Mouse (Mus musculus) gastrocnemius, postnatal 36 days (tissue): ENCODE data around the gene Spag6. TPM values are rescaled to one million over a fixed set of nuclear protein-coding genes. Genes with fewer than 3 reads are reported as not detected.
A peak's percentile ranks its signal among the peaks of the same experiment; 100 is the strongest.

Experiments used
- DNase-seq, 2 experiments: peaks; one replicate each; pipeline ENCODE4 v3.0.0; 2022
- intact Hi-C: fragments of 180-260 bp; cut with DNase I; formaldehyde crosslinking; loops from one replicate; pipeline ENCODE4 v1.15.1; 2025
- long read RNA-seq, 2 experiments: library from polyadenylated mRNA; stranded (forward); transcript quantifications; one replicate each; pipeline ENCODE4 v2.0.0; 2021
- total RNA-seq, 2 experiments: library from RNA; stranded (reverse); gene quantifications; 2 replicates each; pipeline ENCODE4 v1.2.3; 2021

Spag6 gene
- total RNA-seq: under 1 TPM; 0.77 to 0.84 TPM
- long read RNA-seq, experiment 1: 0 reads
- long read RNA-seq, experiment 2: 0 reads

- peak; percentile 61 to 85 for DNase-seq
- intact Hi-C loops: loop anchor here (2.0 to 10.0 kb wide), 2 partner anchors 17 to 299 kb away; partner anchors contain the start of genes Bmi1 and Dnajc1
Observed at GRCm38 (mm10) chr2:18693871-18694610, at the start of gene Spag6. Spag6 (plus strand) TSS chr2:18694032.

GRCm38 (mm10) chr2:18648563-18648962, 45.3 kb upstream of the Spag6 start:
- no peak for DNase-seq
- intact Hi-C loops: no loop called here

GRCm38 (mm10) chr2:18654821-18655220, 39.0 kb upstream of the Spag6 start:
- DNase-seq: no peak
- intact Hi-C loops: no loop called here

- intact Hi-C loops: no loop called here
- no peak for DNase-seq
Observed at GRCm38 (mm10) chr2:18664003-18664402, 29.8 kb upstream of the Spag6 start.

- DNase-seq: no peak
- intact Hi-C loops: loop anchor here (5.0 to 10.0 kb wide), 3 partner anchors 84 to 646 kb away; no protein-coding TSS in a partner anchor
Observed at GRCm38 (mm10) chr2:18671041-18671440, 22.8 kb upstream of the Spag6 start.

- peak; percentile 94 to 97 for DNase-seq
- intact Hi-C loops: loop anchor here (5.0 to 10.0 kb wide), 3 partner anchors 85 to 647 kb away; no protein-coding TSS in a partner anchor
Observed at GRCm38 (mm10) chr2:18672133-18672765, 21.6 kb upstream of the Spag6 start, which contains the start of gene Commd3. Commd3 (plus strand) TSS chr2:18672384.

GRCm38 (mm10) chr2:18672766-18673164, 21.1 kb upstream of the Spag6 start:
- no peak for DNase-seq
- intact Hi-C loops: loop anchor here (5.0 to 10.0 kb wide), 3 partner anchors 85 to 648 kb away; no protein-coding TSS in a partner anchor

- intact Hi-C loops: loop anchor here (5.0 to 10.0 kb wide), 3 partner anchors 86 to 649 kb away; no protein-coding TSS in a partner anchor
- DNase-seq: no peak
Observed at GRCm38 (mm10) chr2:18673766-18674165, 20.1 kb upstream of the Spag6 start.

- intact Hi-C loops: loop anchor here (5.0 to 10.0 kb wide), 3 partner anchors 87 to 650 kb away; no protein-coding TSS in a partner anchor
- DNase-seq: no peak
Observed at GRCm38 (mm10) chr2:18674193-18674902, 19.5 kb upstream of the Spag6 start.

- no peak for DNase-seq
- intact Hi-C loops: loop anchor here (2.0 to 10.0 kb wide), 4 partner anchors 17 to 651 kb away; no protein-coding TSS in a partner anchor
Observed at GRCm38 (mm10) chr2:18675681-18676456, 18.0 kb upstream of the Spag6 start.

GRCm38 (mm10) chr2:18676457-18676935, 17.3 kb upstream of the Spag6 start:
- peak; percentile 59 to 65 for DNase-seq
- intact Hi-C loops: loop anchor here (2.0 to 10.0 kb wide), 4 partner anchors 16 to 652 kb away; no protein-coding TSS in a partner anchor

GRCm38 (mm10) chr2:18676936-18677491, 16.8 kb upstream of the Spag6 start, which contains the start of gene Bmi1:
Bmi1 (plus strand) TSS chr2:18677018.
- intact Hi-C loops: loop anchor here (2.0 to 10.0 kb wide), 4 partner anchors 16 to 652 kb away; no protein-coding TSS in a partner anchor

GRCm38 (mm10) chr2:18677631-18678471, 16.0 kb upstream of the Spag6 start:
- DNase-seq: peak in 1 of 2 experiments; percentile 62
- intact Hi-C loops: loop anchor here (2.0 to 10.0 kb wide), 4 partner anchors 15 to 653 kb away; no protein-coding TSS in a partner anchor

More at GRCm38 (mm10) chr2:18676936-18677491, 16.8 kb upstream of the Spag6 start, which contains the start of gene Bmi1:
- peak; percentile 53 to 72 for DNase-seq

GRCm38 (mm10) chr2:18679701-18680100, 14.1 kb upstream of the Spag6 start:
- intact Hi-C loops: loop anchor here (5.0 to 10.0 kb wide), 3 partner anchors 465 to 655 kb away; no protein-coding TSS in a partner anchor

GRCm38 (mm10) chr2:18680501-18680900, 13.3 kb upstream of the Spag6 start:
- intact Hi-C loops: no loop called here
- DNase-seq: no peak

More at GRCm38 (mm10) chr2:18679701-18680100, 14.1 kb upstream of the Spag6 start:
- DNase-seq: no peak

GRCm38 (mm10) chr2:18680961-18681360, 12.9 kb upstream of the Spag6 start:
- intact Hi-C loops: no loop called here
- DNase-seq: peak; percentile 21 to 25

GRCm38 (mm10) chr2:18684062-18684461, 9.8 kb upstream of the Spag6 start:
- DNase-seq: no peak
- intact Hi-C loops: no loop called here

- DNase-seq: no peak
- intact Hi-C loops: no loop called here
Observed at GRCm38 (mm10) chr2:18686386-18686785, 7.4 kb upstream of the Spag6 start.
